Comparison of ENCODE assay signal across 8 mouse cellular contexts in the genomic region with DNA sequence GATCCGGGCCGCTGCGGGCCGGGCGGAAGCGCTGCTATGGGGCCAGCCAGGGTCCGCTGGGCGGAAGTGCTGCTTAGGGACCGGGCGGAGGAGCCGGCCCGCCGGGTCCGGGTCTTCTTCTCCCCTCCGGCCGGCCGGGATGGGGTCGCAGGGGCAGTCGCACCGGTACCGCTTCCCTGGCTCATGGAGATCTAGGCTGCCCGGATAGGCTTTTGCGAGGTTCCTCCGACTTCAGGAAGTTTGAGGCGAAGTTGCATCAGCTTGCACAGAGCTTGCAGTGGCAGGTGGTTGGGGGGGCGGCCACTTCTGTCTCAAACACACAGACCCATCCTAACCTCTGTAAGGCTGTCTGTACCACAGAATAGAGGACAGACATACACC. TPM values are rescaled to one million over a fixed set of nuclear protein-coding genes. Genes with fewer than 3 reads are reported as not detected.
DNase-seq lines count a peak whose midpoint lies in the region; ATAC-seq and TF ChIP-seq lines count a peak whose summit lies in the region.

No protein-coding gene starts in this region.

- intact Hi-C loops in heart, postnatal 10 days (cut with DNase I), result loop anchor here (5.0 to 10.0 kb wide), 2 partner anchors 116 to 408 kb away; partner anchors contain the start of gene Mff

- H3K9ac ChIP-seq in heart, embryonic 16.5 days (ENCODE audit: low read length), result peak overlapping the region; percentile 91
- H3K9ac ChIP-seq in forebrain, embryonic 16.5 days (replicated peaks; ENCODE audit: low read depth, low read length), result peak overlapping the region; percentile 94

- TF ChIP-seq POLR2A in myocyte (IDR thresholded peaks at IDR 0.05; ENCODE audit: insufficient read length, low read depth), result no peak

- H3K27ac ChIP-seq in heart, embryonic 16.5 days (ENCODE audit: low read length), result peak overlapping the region; percentile 91
- peak overlapping the region; percentile 97 for H3K27ac ChIP-seq in forebrain, embryonic 16.5 days (ENCODE audit: low read length)

- H3K4me3 ChIP-seq in heart, embryonic 16.5 days (ENCODE audit: low read length), result peak overlapping the region; percentile 82
- peak overlapping the region; percentile 77 for H3K4me3 ChIP-seq in C2C12 (ENCODE audit: insufficient read depth, poor library complexity, severe bottlenecking)
- peak overlapping the region; percentile 94 for H3K4me3 ChIP-seq in forebrain, embryonic 16.5 days (replicated peaks; ENCODE audit: low read length)
- peak overlapping the region; percentile 47 for H3K4me3 ChIP-seq in myocyte

- peak overlapping the region; percentile 80 for H3K4me2 ChIP-seq in heart, embryonic 16.5 days (ENCODE audit: low read depth, low read length)
- peak overlapping the region; percentile 73 for H3K4me2 ChIP-seq in forebrain, embryonic 16.5 days (ENCODE audit: low read length)
- H3K4me2 ChIP-seq in myocyte (ENCODE audit: low read depth), result peak overlapping the region; percentile 63

- H3K79me2 ChIP-seq in C2C12 (ENCODE audit: control insufficient read depth, insufficient read depth), result peaks cover 50% of the 10 kb centered on the region
- H3K79me2 ChIP-seq in myocyte (ENCODE audit: control insufficient read depth, insufficient read depth), result peaks cover 42% of the 10 kb centered on the region

- CTCF ChIA-PET in Patski (lab: Charles Lee), result interaction anchor here (1.0 to 1.1 kb wide), 2 partner anchors 27 to 576 kb away, joined by 3 read pairs; no protein-coding TSS in a partner anchor

- under 1% methylated on average over 24 of the region's 26 CpGs for WGBS in heart, embryonic 16.5 days
- under 1% methylated on average over 20 of the region's 26 CpGs for WGBS in forebrain, embryonic 16.5 days

- peaks cover 10% of the 10 kb centered on the region for H3K79me3 ChIP-seq in C2C12 (ENCODE audit: low read depth)

- DNase-seq in heart, postnatal 10 days, result no peak
- DNase-seq in Patski (ENCODE audit: low read depth, low spot score) (no peak), liver (peak; percentile 56)
- no peak for DNase-seq in retina, postnatal 1 day

- no peak; the same call in 1 of the 2 replicates for ATAC-seq in heart, embryonic 16.5 days (replicated peaks; ENCODE audit: extremely low read depth, insufficient read depth, low FRiP score)
- peak; percentile 50 for ATAC-seq in Patski
- ATAC-seq in forebrain, embryonic 16.5 days, result peak; percentile 45

- no peaks in the 10 kb centered on the region for H3K27me3 ChIP-seq in heart, embryonic 16.5 days (ENCODE audit: control insufficient read depth, insufficient read depth, low read length)
- H3K27me3 ChIP-seq in C2C12 (ENCODE audit: control insufficient read depth, insufficient read depth, insufficient read length), result no peaks in the 10 kb centered on the region
- no peaks in the 10 kb centered on the region for H3K27me3 ChIP-seq in Patski
- H3K27me3 ChIP-seq in forebrain, embryonic 16.5 days (replicated peaks; ENCODE audit: control insufficient read depth, insufficient read depth, low read length), result 0 out of 2 replicates have a peak, but pooled peaks cover 4% of the 10 kb centered on the region
- H3K27me3 ChIP-seq in myocyte (ENCODE audit: control insufficient read depth, insufficient read depth, insufficient read length), result no peaks in the 10 kb centered on the region

- TF ChIP-seq CTCF in C2C12 (IDR thresholded peaks at IDR 0.05; ENCODE audit: control insufficient read depth, insufficient read depth, insufficient read length) (no peak), Patski (IDR thresholded peaks at IDR 0.05) (no peak)

- in situ Hi-C loops in Patski (cut with MboI; ENCODE audit: low pct_unique_long_range_greater_than_20kb), result no loop called here

- no peaks in the 10 kb centered on the region for H3K9me3 ChIP-seq in heart, embryonic 16.5 days (replicated peaks; ENCODE audit: control insufficient read depth, low read length)
- no peaks in the 10 kb centered on the region for H3K9me3 ChIP-seq in forebrain, embryonic 16.5 days (ENCODE audit: control insufficient read depth, low read length)

- peaks cover 6% of the 10 kb centered on the region for H3K4me1 ChIP-seq in heart, embryonic 16.5 days (ENCODE audit: control insufficient read depth, insufficient read depth, low read length)
- peaks cover 26% of the 10 kb centered on the region for H3K4me1 ChIP-seq in forebrain, embryonic 16.5 days (replicated peaks; ENCODE audit: control insufficient read depth, insufficient read depth, low read length)

- no peaks in the 10 kb centered on the region for H3K36me3 ChIP-seq in heart, embryonic 16.5 days (ENCODE audit: control insufficient read depth, insufficient read depth)
- H3K36me3 ChIP-seq in C2C12 (ENCODE audit: control insufficient read depth, insufficient read depth), result no peaks in the 10 kb centered on the region
- no peaks in the 10 kb centered on the region for H3K36me3 ChIP-seq in forebrain, embryonic 16.5 days (ENCODE audit: control insufficient read depth, insufficient read depth)
- no peaks in the 10 kb centered on the region for H3K36me3 ChIP-seq in myocyte (ENCODE audit: control insufficient read depth, insufficient read depth)

- POLR2A ChIA-PET in Patski (lab: Charles Lee), result interaction anchor here (0.9 kb wide), 1 partner anchor 9 kb away, joined by 4 read pairs; no protein-coding TSS in a partner anchor

- H3ac ChIP-seq in C2C12 (ENCODE audit: control insufficient read depth, insufficient read length, low read depth) (peak overlapping the region; percentile 90), myocyte (ENCODE audit: control insufficient read depth, insufficient read length) (peak overlapping the region; percentile 27)

TF ChIP-seq in C2C12, 6 proteins besides CTCF, POLR2A, EP300 and RAD21:
- TF ChIP-seq MYOD1 (IDR thresholded peaks at IDR 0.05; ENCODE audit: control insufficient read depth, insufficient read length, low read depth) (peak; percentile 23), USF1 (IDR thresholded peaks at IDR 0.05; ENCODE audit: low read depth) (no peak)
TF ChIP-seq in C2C12: peak in this region for 1.

TF ChIP-seq in myocyte, 11 proteins besides CTCF, POLR2A, EP300 and RAD21:
- TF ChIP-seq MYOD1 (IDR thresholded peaks at IDR 0.05; ENCODE audit: control insufficient read depth in 1 of 3, insufficient read length in 2 of 3, low read depth in 2 of 3), result peak; percentile 71 to 92 (median 80)
- TF ChIP-seq TCF12 (IDR thresholded peaks at IDR 0.05; ENCODE audit: insufficient read depth, poor library complexity, severe bottlenecking), result peak; percentile 32
- TF ChIP-seq TCF3 (IDR thresholded peaks at IDR 0.05; ENCODE audit: insufficient read length, low read depth), result no peak
- no peak for TF ChIP-seq POLR2AphosphoS2 (IDR thresholded peaks at IDR 0.05; ENCODE audit: insufficient read length, low read depth)
- peak; percentile 80 for TF ChIP-seq CEBPB (IDR thresholded peaks at IDR 0.05; ENCODE audit: insufficient read depth, poor library complexity, severe bottlenecking)
- peak; percentile 45 for TF ChIP-seq MAX (IDR thresholded peaks at IDR 0.05; ENCODE audit: low read depth)
- peak in 2 of 3 experiments; percentile 29 to 87 for TF ChIP-seq MYOG (IDR thresholded peaks at IDR 0.05; ENCODE audit: control insufficient read depth in 1 of 3, insufficient read depth in 1 of 3, insufficient read length in 2 of 3, low read depth in 2 of 3)

RNA-seq across cellular contexts. Expression of gene Rhbdd1, which starts 0.5 kb away (rescaled TPM):
- 8.9 and 10.3 TPM in 2 replicates for polyA plus RNA-seq in heart, embryonic 16.5 days (2015; fragmentation: Nextera tagmentation; extraction: Ambion mirVana)
- 10 to 100 TPM; 10.7 to 11.6 TPM for total RNA-seq in heart, postnatal 10 days (2021)
- polyA plus RNA-seq in C2C12 (2012; fragmentation: generic; extraction: Trizol), result 12.6 TPM
- 36.5 TPM for polyA plus RNA-seq in Patski (2021)
- polyA plus RNA-seq in forebrain, embryonic 16.5 days (2015; fragmentation: Nextera tagmentation; extraction: Ambion mirVana), result 4.6 and 5.8 TPM in 2 replicates
- polyA plus RNA-seq in myocyte (2012; fragmentation: generic; extraction: Trizol), result 43.3 TPM

RNA-seq across cellular contexts. Expression of gene Irs1, which starts 25.5 kb away (rescaled TPM):
- 8.2 and 9.4 TPM in 2 replicates for polyA plus RNA-seq in heart, embryonic 16.5 days (2015; fragmentation: Nextera tagmentation; extraction: Ambion mirVana)
- 10 to 100 TPM; 29.7 to 41.2 TPM for total RNA-seq in heart, postnatal 10 days (2021)
- polyA plus RNA-seq in C2C12 (2012; fragmentation: generic; extraction: Trizol) (4.6 TPM), Patski (2021) (12.8 TPM), myocyte (2012; fragmentation: generic; extraction: Trizol) (3.9 TPM)
- 9.2 and 11.0 TPM in 2 replicates for polyA plus RNA-seq in forebrain, embryonic 16.5 days (2015; fragmentation: Nextera tagmentation; extraction: Ambion mirVana)
